Mouse (Mus musculus): ENCODE measurements around the gene Emc6. TPM values are rescaled to one million over a fixed set of nuclear protein-coding genes. Genes with fewer than 3 reads are reported as not detected.

The Emc6 gene
- total and polyA plus RNA-seq, 3 experiments, result 179 to 211 TPM; not detected in 1

DNA sequence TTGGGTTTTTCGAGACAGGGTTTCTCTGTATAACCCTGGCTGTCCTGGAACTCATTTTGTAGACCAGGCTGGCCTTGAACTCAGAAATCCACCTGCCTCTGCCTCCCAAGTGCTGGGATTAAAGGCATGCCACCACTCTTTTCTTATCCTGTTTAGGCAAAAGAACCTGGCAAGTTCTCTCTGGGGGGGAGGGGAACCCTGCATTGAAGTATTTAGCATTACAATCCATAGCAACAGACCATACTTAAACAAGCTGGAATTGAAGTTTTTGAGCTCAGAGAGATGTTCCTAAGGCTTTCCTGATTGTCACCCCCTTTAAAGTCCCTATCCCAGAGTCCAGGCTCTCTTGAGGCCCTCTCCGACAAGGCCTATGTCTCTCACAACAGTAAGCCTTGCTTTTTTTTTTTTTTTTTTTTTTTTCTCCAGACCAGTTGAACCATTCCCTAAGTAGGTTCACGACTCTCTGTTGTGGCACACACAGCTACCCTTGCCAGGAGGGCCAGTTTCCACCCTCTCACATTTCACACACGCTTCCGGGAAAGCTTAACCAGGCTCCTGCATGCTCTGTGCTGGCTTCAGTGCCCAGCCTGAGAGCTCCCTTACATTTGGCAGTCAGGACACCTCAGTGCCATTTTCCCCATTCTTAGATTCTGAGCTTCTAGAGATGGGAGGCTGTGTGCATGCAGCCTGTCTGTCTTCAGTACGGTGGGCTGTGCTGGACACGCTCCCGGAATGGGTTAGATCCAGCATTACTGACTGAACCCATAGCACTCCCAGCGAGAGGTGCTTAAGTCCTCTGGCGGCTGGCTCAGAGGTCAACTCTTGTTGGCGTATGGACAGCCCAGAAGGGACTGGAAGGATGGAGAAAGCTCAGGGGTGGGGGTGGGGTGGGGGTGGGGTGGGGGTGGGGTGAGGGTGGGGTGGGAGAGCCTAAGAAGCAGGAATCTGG lies 30.5 kb downstream of the Emc6 start:
- H3K4me1 ChIP-seq (ENCODE audit: control insufficient read depth in 1 of 2, insufficient read depth in 2 of 2, low read length in 2 of 2), result no peaks in the 10 kb centered on the region
- no peak overlapping the region for H3K9ac ChIP-seq (ENCODE audit: control insufficient read depth, low read depth, low read length, poor library complexity, severe bottlenecking)
- TF ChIP-seq SIN3A (IDR thresholded peaks at IDR 0.05; ENCODE audit: low read length) (no peak), POLR2AphosphoS2 (IDR thresholded peaks at IDR 0.05; ENCODE audit: low read length) (no peak), MYB (IDR thresholded peaks at IDR 0.05; ENCODE audit: low read depth, low read length) (no peak), MAX (IDR thresholded peaks at IDR 0.05; ENCODE audit: low read length) (no peak), MYC (IDR thresholded peaks at IDR 0.05; ENCODE audit: low read depth, low read length) (no peak), JUND (IDR thresholded peaks at IDR 0.05; ENCODE audit: low read depth, low read length) (no peak), GATA1 (IDR thresholded peaks at IDR 0.05; ENCODE audit: low read depth, low read length) (no peak), TBP (IDR thresholded peaks at IDR 0.05; ENCODE audit: low read depth, low read length) (no peak)
- no peaks in the 10 kb centered on the region for H3K9me3 ChIP-seq (replicated peaks; ENCODE audit: insufficient read depth, low read length)
- no peak overlapping the region for H3K4me3 ChIP-seq (ENCODE audit: control insufficient read depth in 1 of 2, insufficient read depth in 1 of 2, low read depth in 2 of 2, low read length in 2 of 2)
- no peak overlapping the region for H3K27ac ChIP-seq (ENCODE audit: control insufficient read depth, low read depth, low read length)
- no peak for DNase-seq (ENCODE audit: low read depth, low spot score)
- H3K79me2 ChIP-seq (ENCODE audit: control insufficient read depth, insufficient read depth, low read length, poor library complexity), result no peaks in the 10 kb centered on the region
- H3K27me3 ChIP-seq (ENCODE audit: control insufficient read depth in 1 of 2, insufficient read depth in 2 of 2, low read length in 2 of 2), result no peaks in the 10 kb centered on the region; a peak in 2 of 4 replicates
- no peaks in the 10 kb centered on the region for H3K36me3 ChIP-seq (ENCODE audit: control insufficient read depth in 1 of 2, insufficient read depth in 2 of 2, low read length in 2 of 2)

- H3K79me2 ChIP-seq (ENCODE audit: control insufficient read depth, insufficient read depth, low read length, poor library complexity), result no peaks in the 10 kb centered on the region
- H3K27me3 ChIP-seq (ENCODE audit: control insufficient read depth in 1 of 2, insufficient read depth in 2 of 2, low read length in 2 of 2), result no peaks in the 10 kb centered on the region; a peak in 2 of 4 replicates
- H3K27ac ChIP-seq (ENCODE audit: control insufficient read depth, low read depth, low read length), result no peak overlapping the region
- no peaks in the 10 kb centered on the region for H3K9me3 ChIP-seq (replicated peaks; ENCODE audit: insufficient read depth, low read length)
- H3K9ac ChIP-seq (ENCODE audit: control insufficient read depth, low read depth, low read length, poor library complexity, severe bottlenecking), result no peak overlapping the region
- H3K4me1 ChIP-seq (ENCODE audit: control insufficient read depth in 1 of 2, insufficient read depth in 2 of 2, low read length in 2 of 2), result no peaks in the 10 kb centered on the region
- TF ChIP-seq ZC3H11A (IDR thresholded peaks at IDR 0.05; ENCODE audit: low read depth, low read length) (no peak), ZMIZ1 (IDR thresholded peaks at IDR 0.05; ENCODE audit: low read depth, low read length) (no peak), CHD1 (IDR thresholded peaks at IDR 0.05; ENCODE audit: low read depth, low read length) (no peak), RAD21 (IDR thresholded peaks at IDR 0.05; ENCODE audit: low read depth, low read length) (no peak), E2F4 (IDR thresholded peaks at IDR 0.05; ENCODE audit: borderline replicate concordance, low read depth, low read length) (no peak), USF1 (IDR thresholded peaks at IDR 0.05; ENCODE audit: low read depth, low read length) (no peak), UBTF (IDR thresholded peaks at IDR 0.05; ENCODE audit: borderline replicate concordance, insufficient read depth, low read depth, low read length) (no peak), ETS1 (IDR thresholded peaks at IDR 0.05; ENCODE audit: low read depth, low read length) (no peak), POLR2AphosphoS5 (IDR thresholded peaks at IDR 0.05; ENCODE audit: borderline replicate concordance, low read depth, low read length) (no peak), MEF2A (IDR thresholded peaks at IDR 0.05; ENCODE audit: extremely low read depth, insufficient replicate concordance, low read depth, low read length, poor library complexity, severe bottlenecking) (no peak), NRF1 (IDR thresholded peaks at IDR 0.05; ENCODE audit: insufficient read depth, low read depth, low read length, poor library complexity, severe bottlenecking) (no peak), POLR2A (IDR thresholded peaks at IDR 0.05; ENCODE audit: control insufficient read depth in 1 of 2, insufficient read depth in 1 of 2, low read depth in 1 of 2, low read length in 2 of 2, poor library complexity in 1 of 2) (no peak), MAFK (IDR thresholded peaks at IDR 0.05; ENCODE audit: borderline replicate concordance, low read depth, low read length) (no peak), SMC3 (IDR thresholded peaks at IDR 0.05; ENCODE audit: low read depth, low read length) (no peak), GABPA (IDR thresholded peaks at IDR 0.05; ENCODE audit: low read depth, low read length) (no peak), BHLHE40 (IDR thresholded peaks at IDR 0.05; ENCODE audit: borderline replicate concordance, low read depth, low read length) (no peak)
- H3K4me3 ChIP-seq (ENCODE audit: control insufficient read depth in 1 of 2, insufficient read depth in 1 of 2, low read depth in 2 of 2, low read length in 2 of 2), result no peak overlapping the region
- DNase-seq (ENCODE audit: low read depth, low spot score), result no peak
- H3K36me3 ChIP-seq (ENCODE audit: control insufficient read depth in 1 of 2, insufficient read depth in 2 of 2, low read length in 2 of 2), result no peaks in the 10 kb centered on the region
Observed at GRCm38 (mm10) chr11:73144261-73144681, 32.6 kb downstream of the Emc6 start.

Data from MEL (cell line).